10 mouse cellular contexts compared by ENCODE assay signal in genomic region chr13:46842185-46842584, GRCm38 (mm10).
A peak's percentile ranks its signal among the peaks of the same experiment; 100 is the strongest.
DNase-seq lines count a peak whose midpoint lies in the region; ATAC-seq and TF ChIP-seq lines count a peak whose summit lies in the region.
"Had no signal": no experiment of that assay in that cellular context is flagged by ENCODE, and none has a peak within 500 bp of the region (broad histone marks: within the 10 kb centered on the region; RNA-seq: fewer than 3 reads in every experiment).

No protein-coding gene starts in this region.

- ATAC-seq in embryonic facial prominence, embryonic 13.5 days (ENCODE audit: insufficient number of reproducible peaks, insufficient read depth, low FRiP score, low TSS enrichment, low read depth) = no peak
- no peak for ATAC-seq in limb, embryonic 15.5 days (ENCODE audit: insufficient number of reproducible peaks, low FRiP score, low TSS enrichment, low read depth)
- ATAC-seq in intestine, embryonic 15.5 days = no peak
- ATAC-seq: forebrain, embryonic 15.5 days had no signal

- H3K4me3 ChIP-seq in C2C12 (ENCODE audit: insufficient read depth, poor library complexity, severe bottlenecking) = no peak overlapping the region
- H3K4me3 ChIP-seq in embryonic facial prominence, embryonic 13.5 days = no peak overlapping the region
- no peak overlapping the region for H3K4me3 ChIP-seq in limb, embryonic 15.5 days
- H3K4me3 ChIP-seq in intestine, embryonic 15.5 days (replicated peaks) = no peak overlapping the region
- H3K4me3 ChIP-seq: forebrain, embryonic 15.5 days; liver, embryonic 13.5 days had no signal

- H3K9ac ChIP-seq in embryonic facial prominence, embryonic 13.5 days = no peak overlapping the region
- H3K9ac ChIP-seq in limb, embryonic 15.5 days = no peak overlapping the region
- no peak overlapping the region for H3K9ac ChIP-seq in intestine, embryonic 15.5 days
- H3K9ac ChIP-seq: forebrain, embryonic 15.5 days; liver, embryonic 13.5 days had no signal

- peaks cover 9% of the 10 kb centered on the region for H3K4me1 ChIP-seq in embryonic facial prominence, embryonic 13.5 days
- peaks cover 8% of the 10 kb centered on the region; the same call in 1 of the 2 replicates for H3K4me1 ChIP-seq in limb, embryonic 15.5 days
- H3K4me1 ChIP-seq in intestine, embryonic 15.5 days (replicated peaks) = no peaks in the 10 kb centered on the region
- H3K4me1 ChIP-seq: liver, embryonic 13.5 days had no signal

- 71% methylated on average over 8 of the region's 8 CpGs for WGBS in embryonic facial prominence, embryonic 13.5 days
- 66% methylated on average over 8 of the region's 8 CpGs for WGBS in limb, embryonic 15.5 days
- WGBS in intestine, embryonic 15.5 days = 76% methylated on average over 8 of the region's 8 CpGs

- no peaks in the 10 kb centered on the region for H3K79me2 ChIP-seq in C2C12 (ENCODE audit: control insufficient read depth, insufficient read depth)

- no peaks in the 10 kb centered on the region for H3K79me3 ChIP-seq in C2C12 (ENCODE audit: low read depth)

- H3K36me3 ChIP-seq in C2C12 (ENCODE audit: control insufficient read depth, insufficient read depth) = no peaks in the 10 kb centered on the region
- no peaks in the 10 kb centered on the region; the same call in 1 of the 2 replicates for H3K36me3 ChIP-seq in embryonic facial prominence, embryonic 13.5 days
- no peaks in the 10 kb centered on the region for H3K36me3 ChIP-seq in limb, embryonic 15.5 days
- no peaks in the 10 kb centered on the region for H3K36me3 ChIP-seq in intestine, embryonic 15.5 days
- H3K36me3 ChIP-seq: forebrain, embryonic 15.5 days; liver, embryonic 13.5 days had no signal

- TF ChIP-seq CTCF in C2C12 (IDR thresholded peaks at IDR 0.05; ENCODE audit: control insufficient read depth, insufficient read depth, insufficient read length) = no peak

- peak overlapping the region; percentile 69 for H3K27ac ChIP-seq in embryonic facial prominence, embryonic 13.5 days
- H3K27ac ChIP-seq in limb, embryonic 15.5 days = peak overlapping the region; percentile 33; the same call in 1 of the 2 replicates
- no peak overlapping the region for H3K27ac ChIP-seq in intestine, embryonic 15.5 days
- H3K27ac ChIP-seq: forebrain, embryonic 15.5 days; liver, embryonic 13.5 days had no signal

- peak; percentile 83 for DNase-seq in NIH3T3 (ENCODE audit: low read depth)
- DNase-seq in layer of hippocampus, adult 9-11 months = no peak
- DNase-seq in layer of hippocampus, adult 9-10 months (ENCODE audit: low spot score) = no peak
- DNase-seq: kidney, adult 18-20 months; liver, embryonic 13.5 days had no signal

- no peak overlapping the region for H3K4me2 ChIP-seq in embryonic facial prominence, embryonic 13.5 days
- no peak overlapping the region for H3K4me2 ChIP-seq in limb, embryonic 15.5 days
- no peak overlapping the region for H3K4me2 ChIP-seq in intestine, embryonic 15.5 days (replicated peaks)
- H3K4me2 ChIP-seq: forebrain, embryonic 15.5 days; liver, embryonic 13.5 days had no signal

- H3K27me3 ChIP-seq in C2C12 (ENCODE audit: control insufficient read depth, insufficient read depth, insufficient read length) = no peaks in the 10 kb centered on the region
- no peaks in the 10 kb centered on the region for H3K27me3 ChIP-seq in embryonic facial prominence, embryonic 13.5 days
- no peaks in the 10 kb centered on the region for H3K27me3 ChIP-seq in limb, embryonic 15.5 days
- H3K27me3 ChIP-seq in intestine, embryonic 15.5 days (replicated peaks) = no peaks in the 10 kb centered on the region
- H3K27me3 ChIP-seq: forebrain, embryonic 15.5 days; liver, embryonic 13.5 days had no signal

- peak overlapping the region; percentile 27 for H3ac ChIP-seq in C2C12 (ENCODE audit: control insufficient read depth, insufficient read length, low read depth)

- H3K9me3 ChIP-seq in embryonic facial prominence, embryonic 13.5 days = no peaks in the 10 kb centered on the region
- no peaks in the 10 kb centered on the region for H3K9me3 ChIP-seq in limb, embryonic 15.5 days
- no peaks in the 10 kb centered on the region for H3K9me3 ChIP-seq in intestine, embryonic 15.5 days
- H3K9me3 ChIP-seq: forebrain, embryonic 15.5 days; liver, embryonic 13.5 days had no signal

TF ChIP-seq in C2C12, 6 proteins besides CTCF, POLR2A, EP300 and RAD21:
- no peak for TF ChIP-seq FOSL1 (IDR thresholded peaks at IDR 0.05; ENCODE audit: insufficient read depth, low read length, poor library complexity, severe bottlenecking)
- TF ChIP-seq CEBPB (IDR thresholded peaks at IDR 0.05; ENCODE audit: low read depth) = no peak
- TF ChIP-seq MAX (IDR thresholded peaks at IDR 0.05) = no peak
- TF ChIP-seq MYOG (IDR thresholded peaks at IDR 0.05; ENCODE audit: control insufficient read depth, extremely low read depth, insufficient read length) = no peak
- no peak for TF ChIP-seq MYOD1 (IDR thresholded peaks at IDR 0.05; ENCODE audit: control insufficient read depth, insufficient read length, low read depth)
- TF ChIP-seq USF1 (IDR thresholded peaks at IDR 0.05; ENCODE audit: low read depth) = no peak
